Mouse (Mus musculus): Measurements from ENCODE around the gene Vdac1.

DNA sequence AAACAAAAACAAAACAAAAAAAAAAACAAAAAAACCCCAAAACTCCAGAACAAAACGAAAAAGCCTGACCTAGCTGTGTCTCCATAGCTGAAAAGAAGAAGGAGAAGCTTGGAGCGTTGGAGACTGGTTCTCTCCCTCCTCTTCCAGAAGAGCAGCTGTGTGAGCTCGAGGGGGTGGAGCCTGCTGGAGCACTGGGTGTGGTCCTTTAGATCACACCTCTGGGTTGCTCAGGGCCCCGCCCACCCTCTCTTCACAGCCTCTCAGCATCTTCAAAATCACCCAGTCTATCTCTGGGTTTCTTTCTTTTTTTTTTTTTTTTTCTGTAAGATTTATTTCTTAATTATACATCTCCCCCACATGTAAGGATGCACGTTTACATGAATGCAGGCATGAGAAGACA, 58.6 kb downstream of the Vdac1 start:
- no peak for TF ChIP-seq POLR2A (IDR thresholded peaks at IDR 0.05; ENCODE audit: low read depth, low read length)
- TF ChIP-seq CTCF (IDR thresholded peaks at IDR 0.05; ENCODE audit: borderline replicate concordance, insufficient read depth, low read length): no peak

Data from embryonic fibroblast, embryonic 13.5 days (primary cell).